Mouse (Mus musculus) limb, embryonic 14.5 days (tissue): Measurements from ENCODE around the gene Hsd17b2. TPM values are rescaled to one million over a fixed set of nuclear protein-coding genes. Genes with fewer than 3 reads are reported as not detected.

Experiments used
- ATAC-seq: fragments of 200-750 bp; cut with Nextera tagmentation; 2 replicates; pipeline ENCODE4 v1.8.0; 2017; ENCODE audit warnings: low read depth, moderate number of reproducible peaks, moderate TSS enrichment; ENCODE audit not compliant: low FRiP score
- DNase-seq: peaks from one replicate; pipeline ENCODE4 v3.0.0-alpha.2; 2015; ENCODE audit warnings: low spot score
- H3K27ac ChIP-seq: fragments of 300-500 bp; sonication (generic); replicated peaks from 2 replicates; pipeline ENCODE4 v1.5.1; 2014; ENCODE audit warnings: low read depth, mild to moderate bottlenecking, low read length, moderate library complexity, mixed read lengths
- H3K27me3 ChIP-seq: fragments of 300-500 bp; sonication (generic); 2 replicates; pipeline ENCODE4 v1.6.1; 2014; ENCODE audit warnings: low read length, mixed read lengths; ENCODE audit not compliant: control insufficient read depth, insufficient read depth
- H3K36me3 ChIP-seq: fragments of 300-500 bp; sonication (generic); 2 replicates; pipeline ENCODE4 v1.6.1; 2014; ENCODE audit warnings: mild to moderate bottlenecking, low read length, moderate library complexity, mixed read lengths; ENCODE audit not compliant: control insufficient read depth, insufficient read depth
- H3K4me1 ChIP-seq: fragments of 300-500 bp; sonication (generic); 2 replicates; pipeline ENCODE4 v1.6.1; 2014; ENCODE audit warnings: antibody characterized with exemption, low read length, mixed read lengths; ENCODE audit not compliant: control insufficient read depth, insufficient read depth
- H3K4me2 ChIP-seq: fragments of 300-500 bp; sonication (generic); replicated peaks from 2 replicates; pipeline ENCODE4 v1.6.1; 2014; ENCODE audit warnings: low read depth, mild to moderate bottlenecking, low read length, moderate library complexity; ENCODE audit not compliant: severe bottlenecking
- H3K4me3 ChIP-seq: fragments of 300-500 bp; sonication (generic); replicated peaks from 2 replicates; pipeline ENCODE4 v1.5.1; 2014; ENCODE audit warnings: low read length
- H3K9ac ChIP-seq: fragments of 300-500 bp; sonication (generic); 2 replicates; pipeline ENCODE4 v1.6.1; 2014; ENCODE audit warnings: mild to moderate bottlenecking, low read depth, low read length, moderate library complexity; ENCODE audit not compliant: severe bottlenecking
- H3K9me3 ChIP-seq: fragments of 300-500 bp; sonication (generic); 2 replicates; pipeline ENCODE4 v1.6.1; 2016; ENCODE audit warnings: low read length; ENCODE audit not compliant: control insufficient read depth
- POLR2A ChIP-seq: fragments of 200-500 bp; IDR thresholded peaks from 2 replicates; pipeline ENCODE4 v1.8.0; 2012; ENCODE audit warnings: inconsistent platforms, mild to moderate bottlenecking, moderate library complexity, borderline replicate concordance; ENCODE audit not compliant: insufficient read depth, insufficient read length; ENCODE audit errors: extremely low read depth
- WGBS: fragments of 180-500 bp; shearing (Covaris S2); extraction: QIAGEN DNeasy Blood & Tissue Kit; methylation state at CpG from one replicate; pipeline ENCODE4 v1.1.7; 2014; 5-methylcytosine and 5-hydroxymethylcytosine counted together
- polyA plus RNA-seq, 2 experiments: library from polyadenylated mRNA; depleted of rRNA in 1 of 2; stranded (reverse) in 1 of 2; unstranded in 1 of 2; fragments of >200 nt; fragmentation: Nextera tagmentation in 1 of 2; extraction: Ambion mirVana in 1 of 2; gene quantifications; 2 replicates each; pipeline versions ENCODE4 v1.2.1 to v1.2.3; 2012 to 2014

Hsd17b2 gene
- polyA plus RNA-seq, 2 experiments, result 0.21 TPM; not detected in 1

- Histone ChIP-seq H3K27ac (no peak overlapping the region), H3K9me3 (no peaks in the 10 kb centered on the region), H3K9ac (no peak overlapping the region), H3K4me3 (no peak overlapping the region), H3K27me3 (no peaks in the 10 kb centered on the region), H3K4me2 (no peak overlapping the region), H3K4me1 (peaks cover 3% of the 10 kb centered on the region; the same call in 1 of the 2 replicates), H3K36me3 (no peaks in the 10 kb centered on the region)
- TF ChIP-seq POLR2A, result no peak
- no peak for ATAC-seq
- DNase-seq, result no peak
- WGBS, result 65% methylated on average over 4 of the region's 4 CpGs
These were observed 23.1 kb upstream of the Hsd17b2 start for GRCm38 (mm10) chr8:117678650-117679049.

DNA sequence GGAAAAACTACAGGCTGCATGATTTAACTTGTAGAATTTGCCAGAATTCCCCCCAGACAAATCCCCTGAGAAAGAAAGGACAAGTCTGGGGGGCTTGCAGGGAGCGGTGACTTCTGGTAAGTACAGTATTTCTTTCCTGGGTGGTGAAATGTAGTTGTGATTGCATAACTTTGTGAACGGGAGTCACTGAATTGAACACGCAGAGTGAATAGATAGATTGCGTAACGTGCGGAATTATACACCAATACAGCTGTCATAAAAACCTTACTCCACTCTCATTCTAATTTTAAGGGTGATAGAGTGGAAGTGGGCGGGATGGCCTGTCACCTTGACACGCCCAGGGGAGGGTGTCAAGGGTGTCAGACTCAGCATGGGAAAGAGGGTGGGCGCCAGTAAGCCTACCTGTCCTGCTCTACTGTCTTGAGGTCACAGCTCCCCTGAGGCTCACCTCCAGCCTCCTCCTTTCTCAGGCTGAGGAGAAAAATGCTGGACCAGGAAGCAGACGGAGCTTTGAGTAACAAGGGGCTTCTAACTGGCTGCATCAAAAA lies 17.7 kb upstream of the Hsd17b2 start:
- WGBS, result 37% methylated on average over 10 of the region's 10 CpGs
- H3K4me3 ChIP-seq, result no peak overlapping the region
- no peak for ATAC-seq

GRCm38 (mm10) chr8:117684504-117684903 lies 17.2 kb upstream of the Hsd17b2 start:
- Histone ChIP-seq H3K27ac (no peak overlapping the region), H3K9ac (no peak overlapping the region), H3K4me2 (peak overlapping the region; percentile 23; the same call in 1 of the 2 replicates), H3K36me3 (no peaks in the 10 kb centered on the region), H3K9me3 (no peaks in the 10 kb centered on the region), H3K4me3 (no peak overlapping the region), H3K27me3 (no peaks in the 10 kb centered on the region), H3K4me1 (peaks cover 11% of the 10 kb centered on the region; the same call in 1 of the 2 replicates)
- DNase-seq, result peak; percentile 39
- 10% methylated on average over 11 of the region's 11 CpGs for WGBS
- TF ChIP-seq POLR2A, result no peak
- peak; percentile 63; the same call in 1 of the 2 replicates for ATAC-seq

More for the DNA sequence above, 17.7 kb upstream of the Hsd17b2 start:
- H3K9me3 ChIP-seq, result no peaks in the 10 kb centered on the region
- no peak for TF ChIP-seq POLR2A
- no peak for DNase-seq
- H3K27ac ChIP-seq, result no peak overlapping the region
- H3K27me3 ChIP-seq, result no peaks in the 10 kb centered on the region
- H3K4me2 ChIP-seq, result peak overlapping the region; percentile 23; the same call in 1 of the 2 replicates
- no peak overlapping the region for H3K9ac ChIP-seq
- H3K36me3 ChIP-seq, result no peaks in the 10 kb centered on the region
- peaks cover 11% of the 10 kb centered on the region; the same call in 1 of the 2 replicates for H3K4me1 ChIP-seq

DNA sequence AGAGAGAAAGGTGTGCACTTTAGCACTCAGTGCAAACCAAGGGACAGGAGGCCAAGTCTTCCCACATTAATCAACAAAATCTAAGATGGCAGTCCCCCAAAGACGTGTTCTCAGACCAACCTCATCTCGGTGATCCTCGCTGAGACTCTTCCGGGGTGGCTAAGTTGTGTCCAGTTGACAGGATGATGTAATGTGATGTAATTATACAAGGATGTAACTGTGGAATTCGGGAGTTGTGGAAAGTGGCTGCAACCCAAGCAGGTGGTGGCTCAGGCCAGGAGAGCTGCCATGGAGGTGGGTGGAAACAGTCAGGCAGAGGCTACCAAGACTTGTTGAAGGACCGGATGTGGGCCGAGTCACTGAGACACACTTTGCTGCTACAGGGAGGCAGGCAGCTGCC lies 13.8 kb upstream of the Hsd17b2 start:
- Histone ChIP-seq H3K27ac (no peak overlapping the region), H3K4me2 (no peak overlapping the region), H3K27me3 (no peaks in the 10 kb centered on the region), H3K36me3 (no peaks in the 10 kb centered on the region), H3K9ac (no peak overlapping the region), H3K4me1 (peaks cover 11% of the 10 kb centered on the region; the same call in 1 of the 2 replicates), H3K4me3 (no peak overlapping the region), H3K9me3 (no peaks in the 10 kb centered on the region)
- 72% methylated on average over 7 of the region's 7 CpGs for WGBS
- no peak for ATAC-seq
- no peak for DNase-seq
- no peak for TF ChIP-seq POLR2A

GRCm38 (mm10) chr8:117692131-117692530 lies 9.6 kb upstream of the Hsd17b2 start:
- H3K27me3 ChIP-seq, result no peaks in the 10 kb centered on the region
- ATAC-seq, result no peak
- H3K4me1 ChIP-seq, result no peaks in the 10 kb centered on the region
- DNase-seq, result no peak
- no peak for TF ChIP-seq POLR2A
- H3K27ac ChIP-seq, result no peak overlapping the region
- 83% methylated on average over 4 of the region's 4 CpGs for WGBS
- H3K4me2 ChIP-seq, result no peak overlapping the region
- no peak overlapping the region for H3K9ac ChIP-seq
- H3K4me3 ChIP-seq, result no peak overlapping the region
- H3K36me3 ChIP-seq, result no peaks in the 10 kb centered on the region
- no peaks in the 10 kb centered on the region for H3K9me3 ChIP-seq
